Mouse (Mus musculus) brown adipose tissue, adult 24 weeks (tissue): Measurements from ENCODE around the gene Serpina5. TPM values are rescaled to one million over a fixed set of nuclear protein-coding genes. Genes with fewer than 3 reads are reported as not detected.

Experiments used
- H3K27ac ChIP-seq: fragments of 200-500 bp; replicated peaks from 2 replicates; pipeline ENCODE4 v1.5.1; 2012; ENCODE audit warnings: low read depth, mild to moderate bottlenecking, low read length
- H3K4me1 ChIP-seq: fragments of 200-500 bp; 2 replicates; pipeline ENCODE4 v1.6.1; 2012; ENCODE audit warnings: low read length, mixed read lengths; ENCODE audit not compliant: control insufficient read depth, insufficient read depth, insufficient read length
- H3K4me3 ChIP-seq: fragments of 200-500 bp; 2 replicates; pipeline ENCODE4 v1.5.1; 2012; ENCODE audit warnings: low read depth, mild to moderate bottlenecking, low read length, moderate library complexity; ENCODE audit not compliant: insufficient read depth
- polyA plus RNA-seq: library from polyadenylated mRNA; stranded (reverse); fragments of >200 nt; gene quantifications from 2 replicates; pipeline ENCODE4 v1.2.4, GENCODE M21; 2012; ENCODE audit not compliant: missing spikeins, insufficient read depth, insufficient read length

Serpina5 gene
- polyA plus RNA-seq: not detected in 2 replicates

DNA sequence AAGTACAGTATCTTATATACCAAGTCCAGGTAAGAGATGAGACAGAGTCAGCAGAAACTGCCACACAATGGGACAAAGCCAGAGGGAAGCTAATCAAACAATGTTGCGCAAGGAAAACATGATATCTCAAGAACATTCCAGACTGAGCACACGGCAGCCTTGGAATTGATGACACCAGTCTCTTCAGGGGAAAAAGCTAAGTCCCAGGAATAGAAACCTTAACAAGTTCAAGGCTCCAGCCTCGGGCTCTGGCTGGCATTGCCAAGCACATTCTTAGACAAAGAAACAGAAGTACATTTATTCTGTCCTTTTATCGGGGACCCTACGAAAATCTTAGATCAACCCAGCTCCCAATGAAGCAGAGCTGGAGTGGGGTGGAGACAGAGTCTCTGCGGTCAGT, at the start of gene Serpina5:
Serpina5 (plus strand) TSS at position 346 of the 400 bp plus-strand sequence.
- no peak within 1 kb of the TSS for H3K27ac ChIP-seq
- no peaks in the 10 kb centered on the region for H3K4me1 ChIP-seq
- H3K4me3 ChIP-seq: no peak within 1 kb of the TSS

DNA sequence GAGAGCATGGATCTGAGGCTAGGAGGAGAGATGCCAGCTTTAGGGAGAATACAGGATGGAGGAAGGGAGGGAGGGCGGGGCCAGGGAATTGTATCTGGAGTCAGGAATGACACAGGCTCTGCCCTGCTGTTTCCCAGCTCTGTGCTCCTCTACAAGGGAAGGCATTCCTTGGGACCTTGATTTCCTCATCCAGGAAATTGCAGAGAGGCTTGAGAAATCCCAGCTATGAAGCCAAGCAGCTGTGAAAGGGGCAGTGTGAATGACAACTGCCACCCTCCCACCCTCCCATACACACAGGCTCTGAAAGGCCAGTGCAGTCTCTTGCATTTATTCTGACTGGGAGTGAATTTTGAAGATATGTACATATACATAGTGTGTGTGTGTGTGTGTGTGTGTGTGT, 46.9 kb upstream of the Serpina5 start:
- no peak overlapping the region for H3K27ac ChIP-seq
- H3K4me1 ChIP-seq: no peaks in the 10 kb centered on the region
- H3K4me3 ChIP-seq: no peak overlapping the region

DNA sequence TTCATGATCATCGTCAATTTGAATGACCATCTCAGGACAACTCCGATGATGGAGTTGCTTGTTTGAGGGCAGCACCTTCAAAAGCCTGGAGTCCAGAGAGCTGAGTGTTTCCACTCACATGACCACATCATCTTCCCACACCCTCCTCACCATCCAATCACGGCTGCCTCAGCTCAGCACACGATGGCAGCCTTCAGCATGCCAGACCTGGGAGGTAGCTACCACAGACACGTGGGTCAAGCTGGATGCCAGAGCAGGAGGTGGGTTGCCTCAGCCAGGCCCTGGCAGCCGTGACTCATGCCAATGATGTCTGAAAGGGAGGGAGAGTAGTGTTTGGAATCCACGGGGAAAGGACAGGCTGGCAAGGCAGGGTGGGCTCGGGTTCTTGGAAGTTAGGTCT, 45.2 kb upstream of the Serpina5 start:
- Histone ChIP-seq H3K4me3 (no peak overlapping the region), H3K27ac (no peak overlapping the region), H3K4me1 (peaks cover 4% of the 10 kb centered on the region; the same call in 1 of the 2 replicates)

DNA sequence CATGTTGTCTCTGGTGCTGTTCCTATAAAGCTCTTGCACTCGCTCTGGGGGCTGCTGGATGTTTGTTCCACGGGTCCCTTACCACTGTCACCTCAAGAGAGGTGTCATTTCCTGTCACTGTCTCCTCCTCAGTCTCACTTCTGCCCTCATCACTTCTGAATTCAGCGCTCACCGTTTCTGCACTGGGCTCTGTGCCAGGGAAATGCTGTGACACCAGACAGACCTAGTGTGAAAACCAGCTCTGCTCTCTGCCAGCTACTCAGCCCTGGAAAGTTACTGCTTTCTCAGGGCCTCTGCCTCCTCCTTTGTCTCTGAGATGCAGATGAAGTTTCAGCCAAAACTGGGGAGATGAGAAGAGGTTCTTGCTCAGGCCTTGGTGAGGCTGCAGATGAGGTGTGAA, 43.9 kb upstream of the Serpina5 start:
- no peak overlapping the region for H3K4me3 ChIP-seq
- H3K4me1 ChIP-seq: peaks cover 4% of the 10 kb centered on the region; the same call in 1 of the 2 replicates
- no peak overlapping the region for H3K27ac ChIP-seq

DNA sequence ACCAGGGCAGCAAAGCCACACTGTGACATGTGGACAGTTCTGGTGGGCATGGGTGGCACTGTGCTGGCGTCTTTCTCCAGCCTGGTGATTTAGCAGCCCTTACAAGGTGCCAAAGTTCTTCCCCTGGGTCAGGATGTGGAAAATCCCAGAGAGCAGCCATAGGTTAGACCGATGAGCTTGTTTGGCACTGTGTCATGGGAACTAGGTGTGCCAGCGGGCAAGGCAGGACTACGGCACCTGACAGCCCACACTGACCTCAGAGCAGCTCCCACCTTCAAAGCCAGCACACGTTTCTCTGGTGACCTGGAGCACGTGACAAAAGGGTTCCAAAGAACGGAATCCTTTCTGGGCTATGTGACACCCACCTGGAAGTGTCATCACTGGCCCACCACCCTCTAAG, 43.4 kb upstream of the Serpina5 start:
- Histone ChIP-seq H3K27ac (no peak overlapping the region), H3K4me1 (peaks cover 4% of the 10 kb centered on the region; the same call in 1 of the 2 replicates), H3K4me3 (no peak overlapping the region)

DNA sequence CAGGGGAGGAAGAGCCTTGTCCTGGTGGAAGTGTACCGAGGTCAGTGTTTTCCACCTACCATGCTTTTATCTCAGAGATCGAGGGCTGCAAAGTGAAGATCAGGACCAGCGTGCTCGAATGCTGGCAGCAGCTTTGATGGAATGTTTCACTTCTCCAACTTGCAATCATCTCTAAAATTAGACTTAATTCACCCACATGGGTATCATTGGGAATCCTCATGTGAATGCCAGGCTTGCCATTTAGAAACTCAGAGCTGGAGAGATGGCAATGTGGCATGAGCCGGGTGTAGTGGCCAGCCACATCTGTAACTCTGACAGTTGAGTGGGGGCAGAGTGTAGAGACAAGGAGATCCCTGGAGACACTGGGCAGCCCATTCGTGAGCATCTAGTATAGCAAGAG, 40.8 kb upstream of the Serpina5 start:
- Histone ChIP-seq H3K4me1 (peaks cover 4% of the 10 kb centered on the region; the same call in 1 of the 2 replicates), H3K4me3 (no peak overlapping the region), H3K27ac (no peak overlapping the region)

DNA sequence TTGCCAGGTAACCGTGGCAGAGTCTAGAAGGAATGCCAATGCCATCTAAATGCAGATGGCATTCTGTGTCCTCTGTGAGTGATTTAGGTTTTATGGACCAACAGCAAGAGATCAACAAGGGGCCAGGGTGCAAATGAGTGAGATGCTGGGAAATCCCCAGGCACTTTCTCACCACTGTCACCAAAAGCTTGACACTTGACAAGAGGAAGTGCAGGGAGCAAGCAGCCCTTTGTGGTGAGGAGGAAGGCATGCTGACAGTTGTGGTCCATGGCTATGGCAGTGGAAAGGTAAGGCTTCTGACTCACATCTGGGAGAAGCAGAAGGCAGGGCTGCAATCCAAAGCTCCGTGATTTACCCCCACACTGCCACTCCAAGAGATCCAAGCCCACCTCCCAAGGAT, 39.1 kb upstream of the Serpina5 start:
- H3K4me1 ChIP-seq: peaks cover 4% of the 10 kb centered on the region; the same call in 1 of the 2 replicates
- H3K4me3 ChIP-seq: no peak overlapping the region
- no peak overlapping the region for H3K27ac ChIP-seq

DNA sequence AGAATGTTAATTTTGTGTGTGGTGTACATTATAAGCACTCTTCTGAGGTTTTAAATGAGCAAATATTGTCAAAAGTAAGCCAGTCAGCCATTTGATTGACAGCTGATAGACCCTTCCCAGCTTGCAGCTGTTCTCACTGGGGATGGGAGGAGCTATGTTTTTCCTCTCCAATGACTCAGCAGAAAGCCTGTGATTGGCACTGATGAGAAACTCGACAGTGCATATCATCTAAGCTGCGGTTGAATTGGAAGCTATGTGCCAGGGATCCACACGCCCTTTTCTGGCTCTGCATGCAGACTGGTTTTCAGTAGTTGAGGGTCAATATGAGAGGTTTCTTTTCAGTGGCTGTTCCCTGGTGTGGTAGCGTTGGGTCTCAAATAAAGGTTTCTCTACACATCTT, 36.4 kb upstream of the Serpina5 start:
- Histone ChIP-seq H3K4me3 (no peak overlapping the region), H3K27ac (no peak overlapping the region), H3K4me1 (peaks cover 4% of the 10 kb centered on the region; the same call in 1 of the 2 replicates)

DNA sequence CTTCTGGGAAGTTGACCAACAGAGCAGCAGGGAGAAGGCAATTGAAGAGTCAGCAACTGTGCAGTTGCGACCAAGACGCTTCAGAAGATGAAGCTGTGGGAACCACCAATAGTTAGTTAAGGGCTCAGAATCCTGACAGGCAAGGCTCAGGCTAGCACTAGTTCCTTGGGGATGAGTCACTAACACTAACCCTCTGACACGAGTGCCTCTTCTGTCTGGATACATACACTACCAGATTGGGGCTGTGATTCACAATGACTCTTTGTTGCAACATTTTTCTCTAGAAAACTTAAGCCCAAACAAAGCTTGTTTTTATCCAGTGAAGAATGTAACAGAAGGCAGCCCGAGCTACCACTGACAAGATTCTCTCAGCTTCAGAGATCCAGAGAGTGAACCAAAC, 35.9 kb upstream of the Serpina5 start:
- Histone ChIP-seq H3K27ac (no peak overlapping the region), H3K4me3 (no peak overlapping the region), H3K4me1 (peaks cover under 1% of the 10 kb centered on the region; the same call in 1 of the 2 replicates)

DNA sequence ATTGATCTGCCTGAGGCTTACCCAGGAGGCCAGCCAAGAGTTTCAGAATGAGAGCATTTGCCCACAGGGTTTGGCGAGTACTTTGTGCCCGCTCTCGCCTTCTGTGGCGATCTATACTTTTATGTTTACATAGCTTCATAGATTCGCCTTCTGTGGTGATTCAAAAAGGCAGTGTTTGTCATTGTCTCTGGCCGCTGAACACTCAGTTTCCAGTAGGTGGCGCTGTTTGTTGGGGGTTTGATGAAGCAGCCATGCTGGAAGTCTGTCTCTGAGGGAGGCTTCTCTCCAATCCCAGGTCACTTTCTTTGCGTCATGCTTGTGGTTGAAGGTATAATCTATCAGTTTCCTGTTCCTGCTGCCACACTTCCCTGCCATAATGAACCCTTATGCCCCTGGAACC, 34.7 kb upstream of the Serpina5 start:
- no peak overlapping the region for H3K27ac ChIP-seq
- no peak overlapping the region for H3K4me3 ChIP-seq
- no peaks in the 10 kb centered on the region for H3K4me1 ChIP-seq

DNA sequence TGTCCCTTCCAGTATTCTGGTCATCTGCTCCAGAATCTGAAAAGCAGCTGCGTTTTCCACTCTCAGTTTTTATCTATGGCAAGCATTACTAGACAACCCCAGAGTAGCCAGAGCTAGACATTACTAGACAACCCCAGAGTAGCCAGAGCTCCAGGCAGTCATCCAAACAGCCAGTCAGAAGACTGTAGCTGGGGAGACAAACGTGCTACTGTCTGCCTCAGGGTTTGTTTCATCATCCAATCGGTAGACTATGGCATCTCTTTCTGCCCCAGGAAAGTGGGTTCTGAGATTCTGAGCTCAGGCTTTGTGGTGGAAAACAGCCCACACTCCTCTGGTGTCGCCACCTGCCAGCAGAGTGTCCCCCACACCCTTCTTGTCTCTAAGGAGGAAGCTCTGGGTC, 33.4 kb upstream of the Serpina5 start:
- Histone ChIP-seq H3K4me3 (peak overlapping the region; percentile 62), H3K27ac (peak overlapping the region; percentile 63), H3K4me1 (no peaks in the 10 kb centered on the region)

DNA sequence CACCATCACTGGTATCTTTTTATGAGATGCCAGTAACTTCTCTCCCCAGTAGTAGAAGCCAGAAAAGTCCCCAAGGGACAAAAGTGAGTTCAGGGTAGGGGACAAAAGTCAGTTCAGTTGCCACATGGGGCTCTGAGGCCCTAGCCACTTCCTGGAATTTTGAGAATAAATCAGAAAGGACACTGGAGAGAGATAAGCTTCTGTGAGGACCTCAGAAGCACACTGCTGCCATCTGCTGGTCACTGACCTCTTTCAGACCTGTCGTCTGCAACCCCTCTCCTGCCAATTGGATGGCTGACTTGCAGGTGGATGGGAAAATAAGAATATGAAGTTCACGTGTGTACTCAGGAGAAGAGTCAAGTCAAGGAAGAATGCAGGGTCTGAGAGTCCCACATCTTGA, 31.3 kb upstream of the Serpina5 start:
- H3K27ac ChIP-seq: no peak overlapping the region
- H3K4me1 ChIP-seq: no peaks in the 10 kb centered on the region
- no peak overlapping the region for H3K4me3 ChIP-seq

DNA sequence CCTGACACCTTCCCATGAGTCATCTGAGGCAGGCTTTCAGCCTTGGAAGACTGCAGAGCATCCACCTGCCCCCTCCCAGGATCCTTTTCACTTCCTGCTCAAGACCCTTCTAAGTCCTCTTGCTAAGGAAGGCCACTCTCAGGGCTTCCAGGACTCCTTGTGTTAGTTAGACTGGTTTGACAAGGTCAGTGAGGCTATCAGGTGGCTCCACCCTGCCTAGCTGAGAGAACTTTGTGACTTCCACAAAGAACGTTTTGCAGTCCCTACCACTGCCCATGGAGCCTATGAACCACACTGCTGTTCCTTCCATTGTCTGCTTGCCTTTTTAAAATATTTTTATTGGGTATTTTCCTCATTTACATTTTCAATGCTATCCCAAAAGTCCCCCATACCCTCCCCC, 29.2 kb upstream of the Serpina5 start:
- Histone ChIP-seq H3K4me3 (no peak overlapping the region), H3K4me1 (no peaks in the 10 kb centered on the region), H3K27ac (no peak overlapping the region)

DNA sequence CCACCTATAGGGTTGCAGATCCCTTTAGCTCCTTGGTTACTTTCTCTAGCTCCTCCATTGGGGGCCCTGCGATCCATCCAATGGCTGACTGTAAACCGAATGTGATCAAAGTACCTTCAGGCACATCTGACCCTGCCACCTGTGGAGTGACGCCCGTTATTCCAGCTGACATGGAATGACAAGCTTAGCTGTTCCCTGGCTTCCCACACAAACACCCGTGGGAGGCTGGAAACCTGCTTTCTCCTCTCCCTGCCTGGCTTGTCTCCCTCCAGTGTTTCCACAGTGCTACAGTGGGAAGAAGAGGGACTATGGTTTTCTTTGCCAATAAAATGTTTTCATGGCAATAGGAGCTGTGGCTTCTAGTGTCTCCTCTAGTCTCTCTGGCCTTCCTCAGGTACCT, 28.6 kb upstream of the Serpina5 start:
- no peaks in the 10 kb centered on the region for H3K4me1 ChIP-seq
- H3K27ac ChIP-seq: no peak overlapping the region
- no peak overlapping the region for H3K4me3 ChIP-seq

DNA sequence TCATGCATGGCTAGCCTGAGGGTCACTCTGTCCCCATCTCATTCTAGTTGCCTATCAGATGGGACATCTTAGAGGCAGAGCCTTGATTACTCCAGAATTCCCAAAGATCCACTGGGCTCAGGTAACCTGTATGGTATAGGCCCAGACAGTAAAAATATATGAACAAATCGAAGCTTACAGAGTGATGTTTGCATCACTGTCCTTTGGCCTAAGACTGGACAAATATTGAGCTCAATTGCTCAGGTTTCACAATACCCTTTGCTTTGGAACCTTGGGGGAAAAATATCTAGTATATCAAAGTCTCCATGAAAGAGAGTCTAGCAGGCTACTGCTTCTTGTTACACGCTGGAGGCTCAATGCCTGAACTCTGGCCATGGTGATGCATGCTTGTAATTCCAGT, 10.8 kb upstream of the Serpina5 start:
- no peak overlapping the region for H3K27ac ChIP-seq
- H3K4me1 ChIP-seq: no peaks in the 10 kb centered on the region
- H3K4me3 ChIP-seq: no peak overlapping the region

DNA sequence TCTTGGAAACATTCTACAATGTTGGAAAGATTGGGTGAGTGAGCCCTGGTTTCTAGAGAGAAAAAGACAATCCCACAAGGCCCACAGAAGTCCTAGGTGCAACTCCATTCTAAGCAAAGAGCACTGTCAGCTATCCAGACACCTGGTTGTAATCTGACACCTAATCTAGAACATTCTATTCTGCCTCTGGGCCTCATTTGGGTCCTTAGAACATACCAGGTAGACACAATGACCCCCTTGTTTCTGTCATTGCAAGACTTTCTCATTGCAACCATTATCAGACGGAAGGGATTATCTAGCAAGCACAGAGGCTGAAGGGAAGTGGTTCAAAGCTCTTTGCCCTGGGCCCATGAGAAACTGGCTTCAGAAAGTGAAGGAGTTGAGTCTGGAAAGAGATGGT, 9.6 kb upstream of the Serpina5 start:
- no peaks in the 10 kb centered on the region for H3K4me1 ChIP-seq
- H3K4me3 ChIP-seq: no peak overlapping the region
- no peak overlapping the region for H3K27ac ChIP-seq

DNA sequence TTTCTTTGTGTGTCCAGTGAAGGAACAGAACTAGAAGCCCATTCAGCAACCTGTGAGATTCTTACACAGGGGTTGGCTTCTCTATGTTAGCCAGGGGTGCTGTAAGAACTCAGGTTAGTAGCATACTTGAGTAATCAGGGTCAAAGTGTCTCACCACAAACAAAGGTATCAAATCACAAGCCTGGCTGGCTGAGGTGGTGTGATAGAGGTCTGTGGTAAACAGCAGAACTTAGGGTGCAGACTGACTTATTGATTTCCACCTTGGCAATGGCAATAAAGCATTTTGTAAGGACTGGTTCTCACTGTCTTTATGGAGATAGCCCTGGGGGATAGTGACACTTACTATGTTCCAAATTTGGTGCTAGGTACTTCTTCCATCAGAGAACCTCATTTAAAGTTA, 4.9 kb downstream of the Serpina5 start:
- H3K4me3 ChIP-seq: no peak overlapping the region
- no peak overlapping the region for H3K27ac ChIP-seq
- H3K4me1 ChIP-seq: no peaks in the 10 kb centered on the region
